Mouse (Mus musculus): ENCODE data around the gene Fam107a. TPM values are rescaled to one million over a fixed set of nuclear protein-coding genes. Genes with fewer than 3 reads are reported as not detected.

Fam107a gene
- total RNA-seq (2021) (1 to 10 TPM; 4.3 to 5.2 TPM), polyA plus RNA-seq (2012; rRNA removed) (1.1 and 1.2 TPM in 2 replicates)
- long read RNA-seq, result 0 reads

- DNase-seq, result no peak
Measured at GRCm38 (mm10) chr14:8317194-8318097, at the start of gene Fam107a. Gene Fam107a (minus strand): TSS chr14:8318023.

GRCm38 (mm10) chr14:8367121-8367520 lies 49.3 kb upstream of the Fam107a start:
- DNase-seq, result no peak

GRCm38 (mm10) chr14:8365833-8366232 lies 48.0 kb upstream of the Fam107a start:
- no peak for DNase-seq

- DNase-seq, result peak; percentile 85
Measured at GRCm38 (mm10) chr14:8356836-8357235, 39.0 kb upstream of the Fam107a start.

GRCm38 (mm10) chr14:8355999-8356501 lies 38.2 kb upstream of the Fam107a start:
- peak; percentile 81 for DNase-seq

- no peak for DNase-seq
Measured at GRCm38 (mm10) chr14:8348927-8349326, 31.1 kb upstream of the Fam107a start.

GRCm38 (mm10) chr14:8346255-8346997 lies 28.6 kb upstream of the Fam107a start:
- peak; percentile 70 for DNase-seq

- no peak for DNase-seq
Measured at GRCm38 (mm10) chr14:8345566-8345965, 27.7 kb upstream of the Fam107a start.

- DNase-seq, result peak; percentile 76
Measured at GRCm38 (mm10) chr14:8342509-8343106, 24.8 kb upstream of the Fam107a start.

- DNase-seq, result no peak
Measured at GRCm38 (mm10) chr14:8340226-8340625, 22.4 kb upstream of the Fam107a start.

GRCm38 (mm10) chr14:8335947-8336346 lies 18.1 kb upstream of the Fam107a start:
- DNase-seq, result no peak

GRCm38 (mm10) chr14:8334511-8334910 lies 16.7 kb upstream of the Fam107a start:
- no peak for DNase-seq

- no peak for DNase-seq
Measured at GRCm38 (mm10) chr14:8332314-8333252, 14.8 kb upstream of the Fam107a start.

GRCm38 (mm10) chr14:8331307-8331905 lies 13.6 kb upstream of the Fam107a start:
- DNase-seq, result peak; percentile 37

- DNase-seq, result no peak
Measured at GRCm38 (mm10) chr14:8330390-8330789, 12.6 kb upstream of the Fam107a start.

- DNase-seq, result no peak
Measured at GRCm38 (mm10) chr14:8329552-8329951, 11.7 kb upstream of the Fam107a start.

GRCm38 (mm10) chr14:8327371-8327770 lies 9.5 kb upstream of the Fam107a start:
- peak; percentile 57 for DNase-seq

GRCm38 (mm10) chr14:8326961-8327360 lies 9.1 kb upstream of the Fam107a start:
- DNase-seq, result peak; percentile 46

- DNase-seq, result no peak
Measured at GRCm38 (mm10) chr14:8325746-8326145, 7.9 kb upstream of the Fam107a start.

GRCm38 (mm10) chr14:8320528-8320927 lies 2.7 kb upstream of the Fam107a start:
- DNase-seq, result no peak
